Mouse (Mus musculus): ENCODE data around the gene Rasl11b.

Rasl11b gene

DNA sequence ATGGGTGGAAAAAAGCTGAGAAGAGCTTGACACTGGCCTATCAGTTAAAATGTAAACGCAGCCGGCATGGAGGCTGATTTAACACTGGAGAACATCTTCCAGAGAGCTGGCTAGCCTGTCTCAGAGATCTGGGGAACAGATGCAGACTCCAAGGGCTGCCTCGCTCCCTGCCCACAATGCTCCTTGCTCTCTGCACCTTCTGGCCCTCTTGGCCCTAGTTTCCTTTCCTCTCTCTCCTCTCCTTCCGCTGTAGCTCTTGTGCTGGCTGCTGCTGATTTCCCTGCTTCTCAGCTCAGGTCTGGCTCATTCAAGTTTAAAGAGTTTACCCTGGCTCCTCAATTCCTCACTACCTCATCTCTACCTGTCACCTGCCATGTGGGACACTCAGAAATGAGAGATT is 14.6 kb downstream of the Rasl11b start:
- no peak for DNase-seq (ENCODE audit: low spot score in 2 of 2)

DNA sequence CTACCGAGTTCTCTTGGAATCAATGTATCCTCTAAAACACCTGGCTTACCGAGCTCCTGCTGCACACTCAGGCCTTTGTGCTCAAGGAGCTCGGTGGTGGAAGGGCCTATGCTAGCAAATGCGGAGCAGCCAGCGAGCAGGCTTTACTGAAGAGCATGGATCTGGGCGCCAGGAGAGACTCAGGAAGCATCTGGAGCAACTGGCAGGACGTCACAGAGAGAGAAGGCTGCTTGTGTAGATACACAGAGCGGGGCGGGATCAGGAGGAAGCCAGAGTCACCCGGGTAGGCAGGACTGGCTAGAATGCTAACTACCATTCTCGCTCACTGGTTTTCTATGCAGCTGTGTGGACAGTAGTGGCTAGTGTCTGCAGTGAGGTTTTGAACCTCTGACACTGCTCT is 16.3 kb downstream of the Rasl11b start:
- no peak for DNase-seq (ENCODE audit: low spot score in 2 of 2)

DNA sequence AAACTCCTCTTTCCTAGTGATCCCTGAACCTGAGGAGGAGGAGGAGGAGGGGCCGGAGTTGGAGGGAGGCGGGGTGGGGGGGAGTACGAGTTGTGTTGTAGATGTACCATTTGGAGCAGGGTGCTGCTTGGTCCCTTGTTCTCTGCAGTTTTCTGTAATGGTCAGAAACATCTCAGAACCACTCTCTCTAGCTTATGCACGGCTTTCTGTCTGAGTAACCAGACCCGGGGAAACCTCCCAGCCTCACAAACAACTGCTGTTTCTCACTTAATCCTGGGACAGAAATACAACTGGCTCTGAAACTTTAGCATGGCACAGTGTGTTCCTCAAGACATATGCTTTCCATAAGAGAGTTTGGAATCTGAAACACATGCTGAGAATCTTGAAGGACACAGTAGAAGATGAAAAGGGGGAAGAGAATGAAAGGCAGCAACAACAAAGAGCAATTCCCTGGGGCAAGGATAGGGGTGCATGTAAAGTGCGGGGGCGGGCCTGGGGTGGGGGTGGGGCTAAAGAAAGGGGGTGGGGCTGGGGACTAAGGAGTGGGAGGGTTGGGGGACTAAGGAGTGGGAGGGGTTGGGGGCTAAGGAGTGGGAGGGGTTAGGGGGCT is 19.5 kb downstream of the Rasl11b start:
- no peak for DNase-seq (ENCODE audit: low spot score in 2 of 2)

DNA sequence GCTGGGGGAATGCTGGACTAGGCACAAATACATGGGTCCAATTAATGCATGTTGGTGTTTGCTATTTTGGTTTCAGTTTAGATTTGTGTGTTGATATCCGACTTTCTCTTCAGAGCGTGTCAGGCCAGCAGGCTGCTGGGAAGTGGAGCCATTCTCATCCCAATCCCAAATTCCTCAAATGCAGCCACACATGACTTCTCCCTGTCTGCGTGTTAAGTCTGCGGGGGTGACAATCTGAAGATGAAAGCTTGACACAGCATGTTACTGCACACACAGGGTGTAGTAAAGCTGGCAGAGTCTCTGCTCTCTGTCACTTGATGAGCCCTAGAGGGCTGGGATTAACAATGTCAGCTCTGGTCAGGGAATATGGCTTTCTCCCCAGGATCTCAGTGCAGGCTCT is 20.0 kb downstream of the Rasl11b start:
- DNase-seq (ENCODE audit: low spot score in 2 of 2) = no peak

DNA sequence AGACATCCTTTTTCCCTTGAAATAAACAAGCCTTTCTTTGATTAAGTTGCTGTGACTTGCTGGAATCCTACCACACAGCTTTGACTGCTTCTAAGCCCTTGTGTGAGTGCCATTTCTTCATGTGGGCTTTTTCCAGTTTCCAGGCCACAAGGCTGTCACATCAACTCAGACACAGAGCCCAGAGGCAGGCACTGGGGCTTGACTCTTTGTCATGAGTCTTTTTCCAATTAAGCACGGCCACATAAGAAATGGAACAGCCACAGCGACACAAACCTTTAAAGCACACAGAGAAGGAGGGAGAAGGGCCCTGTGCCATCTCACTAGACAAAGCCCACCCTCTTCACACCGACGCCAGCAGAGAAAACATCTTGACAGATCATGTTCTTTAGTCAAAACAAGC is 23.4 kb downstream of the Rasl11b start:
- DNase-seq (ENCODE audit: low spot score in 2 of 2) = no peak

DNA sequence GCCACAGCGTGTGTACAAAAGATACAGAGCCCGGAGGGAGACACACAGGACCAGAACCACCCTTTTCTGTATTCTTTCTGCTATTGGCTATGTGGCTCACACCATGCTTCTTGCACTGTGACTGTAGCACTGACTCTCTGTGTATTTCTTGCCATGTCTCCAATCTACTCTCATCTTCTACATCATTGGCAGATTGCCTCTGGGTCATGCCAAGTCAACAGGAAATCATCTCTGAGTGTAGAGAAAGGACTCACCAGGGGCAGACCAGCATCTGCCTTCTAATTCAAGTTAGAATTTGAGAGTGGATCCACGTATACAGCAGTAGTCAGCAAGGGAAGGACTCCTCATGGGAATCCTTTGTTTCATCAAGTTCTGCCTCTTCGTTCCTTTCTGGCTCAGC is 27.5 kb downstream of the Rasl11b start:
- DNase-seq (ENCODE audit: low spot score in 2 of 2) = no peak

DNA sequence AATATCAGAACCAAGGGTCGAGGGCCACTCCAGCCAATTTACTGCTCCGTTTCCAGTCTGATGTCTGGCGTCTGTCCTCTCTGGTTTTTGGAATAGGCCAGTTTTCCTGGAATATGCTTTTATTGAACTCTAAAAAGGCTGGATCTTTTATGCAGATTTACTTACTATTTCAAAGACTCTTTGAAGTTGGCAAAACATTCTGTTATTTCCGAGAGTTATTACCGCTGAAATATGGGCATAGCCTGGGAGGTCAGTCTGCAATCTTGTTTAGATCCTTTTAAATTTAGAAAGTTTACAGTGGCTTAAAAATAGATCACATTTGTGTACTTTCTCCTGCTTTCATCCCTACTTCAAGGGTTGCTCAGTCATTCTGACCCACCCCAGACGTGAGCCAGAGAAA is 29.4 kb downstream of the Rasl11b start:
- no peak for DNase-seq (ENCODE audit: low spot score in 2 of 2)

DNA sequence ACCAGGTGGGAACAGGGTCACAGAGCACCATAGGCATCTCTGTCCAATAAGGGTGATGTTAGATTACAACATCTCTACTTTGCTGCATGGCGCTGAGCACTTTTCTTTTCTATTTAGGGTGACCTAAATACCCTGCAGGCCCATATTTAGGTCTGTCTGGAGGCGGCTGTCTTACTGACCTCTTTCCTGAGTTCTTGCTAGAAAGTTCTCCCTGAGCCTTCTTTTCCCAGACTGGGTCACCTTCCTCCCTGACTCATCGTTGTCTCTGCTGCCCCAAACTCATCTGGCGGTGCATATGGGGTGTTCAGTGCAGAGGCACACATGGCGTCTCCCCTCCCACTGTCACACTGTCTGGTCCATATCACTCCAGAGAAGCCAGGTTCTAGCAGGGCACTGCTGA is 31.1 kb downstream of the Rasl11b start:
- DNase-seq (ENCODE audit: low spot score in 2 of 2) = no peak

DNA sequence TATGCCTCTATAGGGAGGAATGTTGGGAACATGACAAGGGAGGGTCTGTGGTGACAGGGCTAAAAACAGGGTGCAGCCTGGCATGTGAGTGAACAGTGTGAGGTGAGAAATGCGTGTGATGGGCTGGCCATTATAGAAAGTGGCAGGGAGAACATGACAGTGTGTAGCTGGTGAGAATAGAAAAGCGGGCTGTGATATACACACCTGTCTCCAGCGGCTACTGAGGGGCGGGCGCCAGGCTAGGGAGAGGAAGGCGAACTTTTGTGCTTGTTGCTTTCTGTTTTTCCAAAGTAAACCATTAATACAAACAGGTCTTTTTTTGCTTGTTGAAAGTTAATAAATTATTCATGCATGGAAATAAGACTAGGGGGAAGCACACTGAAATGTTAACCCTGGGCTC is 32.3 kb downstream of the Rasl11b start:
- no peak for DNase-seq (ENCODE audit: low spot score in 2 of 2)

DNA sequence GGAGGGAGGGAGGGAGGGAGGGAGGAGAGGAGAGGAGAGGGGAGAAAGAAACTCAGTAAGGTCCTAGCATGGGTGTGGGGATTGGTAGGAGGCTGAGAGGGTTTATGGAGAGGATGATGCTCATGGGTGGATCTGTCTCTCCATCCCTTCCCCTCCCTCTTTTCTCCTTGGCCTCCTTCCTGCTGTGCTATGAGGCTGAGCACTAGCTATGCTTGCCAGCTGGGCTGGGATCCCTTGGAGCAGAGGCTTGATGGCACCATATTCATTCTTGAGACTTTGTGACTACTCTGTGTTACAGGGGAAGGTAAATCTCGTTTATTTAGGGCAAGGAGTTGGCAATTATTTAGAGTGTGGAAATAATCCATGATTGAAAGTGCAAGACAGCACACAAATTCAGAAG is 33.9 kb downstream of the Rasl11b start:
- DNase-seq (ENCODE audit: low spot score in 2 of 2) = no peak

DNA sequence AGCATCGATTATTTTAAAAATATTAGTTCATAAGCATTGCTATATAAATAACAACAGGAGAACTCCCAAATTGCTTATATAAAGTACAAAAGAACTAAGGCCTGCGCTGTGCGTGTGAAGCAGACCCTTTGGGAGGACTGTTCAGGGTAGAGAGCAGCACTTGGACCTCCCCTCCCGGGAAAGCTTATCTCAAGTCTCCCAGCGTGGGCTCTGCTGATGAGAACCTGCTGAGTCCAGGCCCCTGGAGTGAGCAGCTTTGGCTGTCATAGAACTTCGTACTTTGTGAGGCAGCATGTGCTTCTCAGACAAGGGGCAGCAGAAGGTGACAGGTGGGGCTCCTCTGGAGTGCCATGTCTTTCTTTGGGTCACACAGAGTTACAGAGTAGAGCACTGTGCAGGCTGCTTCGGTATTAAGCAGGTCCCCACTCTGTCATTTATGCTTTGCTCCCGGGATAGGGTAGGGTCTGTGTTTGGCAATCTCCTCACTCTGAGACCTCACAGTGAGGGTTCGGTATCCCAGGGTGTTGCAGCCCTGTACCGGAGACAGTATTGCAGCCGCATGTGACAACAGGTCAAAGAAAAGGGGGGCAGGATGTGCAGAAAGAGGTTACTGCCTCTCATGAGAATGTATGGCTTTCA is 34.8 kb downstream of the Rasl11b start:
- no peak for DNase-seq (ENCODE audit: low spot score in 2 of 2)

DNA sequence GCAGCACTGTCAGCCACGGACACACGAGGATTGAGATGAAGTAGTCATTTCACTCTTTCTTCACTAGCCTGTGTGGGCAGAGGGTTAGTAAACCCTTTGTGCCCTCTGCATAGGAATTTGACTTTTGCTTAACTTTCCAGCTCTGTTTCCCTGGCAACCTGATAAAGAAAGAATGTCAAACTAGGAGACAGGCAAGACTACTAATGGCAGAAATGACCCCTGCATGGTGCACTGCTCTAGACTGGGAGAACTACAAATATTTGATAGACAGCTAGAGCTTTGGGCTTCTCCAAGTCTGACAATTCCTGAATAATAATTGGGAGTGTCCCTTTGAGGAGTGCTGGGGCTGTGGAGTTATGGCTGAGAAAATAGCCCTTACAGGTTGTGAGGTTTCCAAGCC is 35.4 kb downstream of the Rasl11b start:
- no peak for DNase-seq (ENCODE audit: low spot score in 2 of 2)

DNA sequence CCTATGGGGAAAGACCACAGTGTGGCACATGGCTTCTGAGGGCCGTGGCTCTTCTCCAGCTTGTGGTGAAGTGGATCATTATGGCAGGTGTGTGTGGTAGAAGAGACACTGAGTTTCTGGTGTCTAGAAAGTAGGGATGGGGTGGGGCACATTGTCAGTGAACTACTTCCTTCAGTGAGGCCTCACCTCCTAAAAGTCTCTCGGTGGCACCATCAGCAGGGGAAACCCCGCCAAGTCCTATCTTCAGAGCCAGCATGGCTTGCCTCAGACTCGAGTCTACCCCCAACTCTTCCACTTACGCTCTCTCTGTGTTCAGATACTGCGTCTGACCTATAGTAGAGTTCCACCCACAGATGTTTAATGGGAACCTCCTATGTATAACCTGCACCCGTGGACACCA is 38.7 kb downstream of the Rasl11b start:
- no peak for DNase-seq (ENCODE audit: low spot score in 2 of 2)

DNA sequence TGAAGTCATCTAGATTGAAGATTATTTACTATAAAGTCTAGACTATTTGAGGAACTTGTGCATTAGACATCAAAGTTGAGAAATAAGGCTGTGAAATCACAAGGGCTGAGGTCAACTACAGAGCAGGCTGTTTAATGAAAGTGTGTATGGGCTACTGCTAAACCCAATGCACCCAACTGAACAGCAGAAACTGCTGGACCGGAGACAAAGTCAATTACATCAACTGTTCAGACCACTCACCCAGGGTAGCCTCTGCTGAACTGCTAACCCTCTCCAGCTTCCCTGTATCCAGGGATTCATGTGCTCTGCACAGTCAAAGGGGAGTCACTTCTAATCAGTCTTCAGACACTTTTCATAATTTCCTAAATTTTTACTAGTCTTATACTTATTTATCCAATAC is 44.3 kb downstream of the Rasl11b start:
- no peak for DNase-seq (ENCODE audit: low spot score in 2 of 2)

DNA sequence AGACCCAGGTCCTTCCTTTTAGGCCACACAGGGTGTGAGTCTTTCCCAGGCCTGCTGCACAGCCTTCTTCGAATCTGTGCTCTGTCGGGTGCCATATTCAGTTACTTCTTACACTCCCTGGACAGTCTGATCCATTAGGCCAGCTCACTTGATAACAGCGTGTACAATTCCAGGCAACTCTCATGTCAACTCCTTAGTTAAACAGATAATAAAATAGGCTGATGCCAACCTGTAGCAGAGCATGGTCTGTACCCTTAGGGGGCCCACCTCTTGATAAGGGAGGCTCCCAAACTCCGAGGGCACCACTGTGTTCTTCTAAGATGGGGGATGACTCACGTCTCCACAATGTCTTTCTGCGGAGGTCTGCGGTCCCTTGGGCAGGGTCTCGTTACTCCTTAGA is 45.2 kb downstream of the Rasl11b start:
- no peak for DNase-seq (ENCODE audit: low spot score in 2 of 2)

DNA sequence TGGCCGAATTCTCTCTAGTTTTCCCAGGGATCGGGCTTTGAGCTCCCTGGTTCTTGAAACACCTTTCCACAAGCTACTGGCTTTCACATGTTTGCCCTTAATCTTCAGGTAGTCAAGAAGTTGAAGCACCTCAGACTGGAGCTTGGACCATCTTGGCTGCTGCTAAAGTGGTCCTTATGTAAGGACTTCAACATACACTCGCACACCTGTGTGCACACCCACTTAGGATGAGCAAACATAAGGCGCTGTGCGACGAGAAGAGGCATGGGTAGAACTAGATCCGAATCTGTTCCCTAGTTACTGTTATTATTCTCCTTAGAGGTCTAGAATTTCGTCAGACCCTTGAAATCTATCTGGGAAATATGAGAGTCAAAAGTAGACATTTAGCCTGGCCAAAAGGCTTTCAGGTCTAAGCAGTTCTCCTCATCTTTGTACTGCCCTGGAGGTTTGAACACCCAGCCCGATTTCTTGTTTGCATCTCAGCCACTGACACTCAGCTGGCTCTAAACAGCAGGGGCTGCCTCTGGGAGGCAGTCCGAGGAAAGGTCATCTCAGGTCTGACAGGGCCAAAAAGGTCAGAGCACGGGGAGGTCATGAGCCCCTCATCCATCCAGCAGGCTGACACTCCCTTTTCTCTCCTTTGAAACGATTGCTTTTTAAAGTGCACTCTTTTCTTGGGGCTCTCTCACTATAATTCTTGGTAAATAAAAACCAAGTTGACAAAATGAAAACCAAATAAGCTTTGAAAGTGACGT is 46.0 kb downstream of the Rasl11b start:
- DNase-seq (ENCODE audit: low spot score in 2 of 2) = no peak

DNA sequence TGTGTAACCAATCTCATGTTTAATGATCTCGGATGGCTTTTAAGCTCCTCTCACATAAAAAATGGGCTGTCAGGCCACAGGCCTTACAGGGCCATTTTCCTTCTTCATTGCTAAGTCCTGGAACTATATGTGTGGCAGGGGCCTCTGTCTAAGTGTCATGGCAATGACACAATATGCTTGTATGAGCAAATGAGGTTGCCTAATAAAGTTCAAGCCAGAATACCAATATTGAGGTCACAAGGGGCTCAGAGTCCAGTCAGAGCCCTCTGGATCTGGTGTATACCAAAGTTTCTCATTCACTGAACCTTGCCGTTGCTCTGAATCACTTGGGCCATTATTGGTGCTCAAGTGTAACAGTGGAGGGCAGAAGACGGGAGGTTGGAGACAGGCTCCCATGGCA is 47.6 kb downstream of the Rasl11b start:
- no peak for DNase-seq (ENCODE audit: low spot score in 2 of 2)

DNA sequence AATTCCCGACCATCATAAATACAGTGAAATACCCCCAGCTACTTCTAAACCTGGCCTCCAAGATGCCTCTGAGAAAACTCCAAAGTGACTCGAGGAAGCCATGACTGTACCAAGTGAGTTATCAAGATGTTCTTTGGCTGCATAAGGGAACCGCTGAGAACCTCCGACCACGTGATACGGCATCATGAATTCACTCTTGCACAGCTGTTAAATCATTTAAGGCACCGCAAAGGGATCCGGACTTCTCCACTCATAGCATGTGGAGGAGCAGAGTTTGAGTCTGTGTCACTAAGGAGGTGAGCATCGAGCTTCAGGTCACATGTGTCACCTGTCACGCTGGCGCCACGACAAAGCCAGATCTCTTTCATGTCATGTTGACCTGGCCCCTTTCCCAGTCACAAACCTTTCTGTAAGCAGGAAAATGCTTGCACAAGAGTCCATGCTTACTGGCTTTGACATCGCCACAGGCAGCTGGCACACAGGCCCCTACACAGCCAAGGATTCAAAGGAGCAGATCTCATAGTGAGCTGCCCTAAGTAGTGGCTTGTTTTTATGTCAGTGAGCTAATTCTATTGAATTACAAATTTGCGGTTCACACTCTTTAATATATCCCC is 49.4 kb downstream of the Rasl11b start:
- no peak for DNase-seq (ENCODE audit: low spot score in 2 of 2)

DNA sequence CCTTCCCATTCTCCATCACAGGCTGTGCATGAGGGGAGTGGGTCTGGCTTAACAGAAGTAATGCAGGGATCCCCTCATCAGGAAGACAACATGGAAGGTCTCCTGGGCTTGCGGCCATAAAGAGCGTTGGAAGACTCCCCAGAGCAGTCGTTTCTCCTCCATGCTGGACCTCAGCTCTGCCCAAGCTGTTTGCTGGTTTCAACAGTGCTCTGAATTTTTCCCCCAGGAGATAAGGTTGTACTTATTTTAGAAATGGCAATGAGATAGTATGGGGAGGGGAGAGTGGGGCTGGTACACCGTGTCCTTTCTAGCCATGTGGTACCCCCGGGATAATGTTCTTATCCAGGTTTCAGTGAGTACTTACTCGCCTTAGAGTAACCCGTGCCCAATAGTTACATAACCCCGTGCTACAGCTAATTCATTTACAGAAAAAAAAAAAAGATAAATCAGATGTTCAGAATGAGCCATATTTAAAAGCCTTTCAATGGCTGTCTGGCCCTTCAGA is 50.6 kb downstream of the Rasl11b start:
- no peak for DNase-seq (ENCODE audit: low spot score in 2 of 2)

DNA sequence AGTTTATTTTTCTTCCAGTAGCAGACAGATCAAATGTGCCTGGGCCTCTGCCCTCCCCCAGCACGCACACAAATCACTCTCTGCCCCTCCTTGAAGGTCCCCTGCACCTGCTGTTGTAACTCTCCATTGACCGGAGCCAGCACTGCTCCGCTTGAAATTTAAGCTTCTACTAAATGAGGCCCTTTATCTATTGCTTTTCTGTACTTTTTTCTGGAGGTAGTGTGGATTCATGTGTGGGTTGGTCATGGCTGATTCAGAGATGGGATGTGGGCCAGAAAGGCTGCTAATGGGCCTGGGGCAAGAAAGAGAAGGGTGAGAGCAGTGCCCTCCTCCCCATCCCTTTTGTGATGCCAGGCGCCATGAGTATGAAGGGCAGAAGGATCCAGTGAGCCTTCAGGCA is 51.4 kb downstream of the Rasl11b start:
- no peak for DNase-seq (ENCODE audit: low spot score in 2 of 2)

DNA sequence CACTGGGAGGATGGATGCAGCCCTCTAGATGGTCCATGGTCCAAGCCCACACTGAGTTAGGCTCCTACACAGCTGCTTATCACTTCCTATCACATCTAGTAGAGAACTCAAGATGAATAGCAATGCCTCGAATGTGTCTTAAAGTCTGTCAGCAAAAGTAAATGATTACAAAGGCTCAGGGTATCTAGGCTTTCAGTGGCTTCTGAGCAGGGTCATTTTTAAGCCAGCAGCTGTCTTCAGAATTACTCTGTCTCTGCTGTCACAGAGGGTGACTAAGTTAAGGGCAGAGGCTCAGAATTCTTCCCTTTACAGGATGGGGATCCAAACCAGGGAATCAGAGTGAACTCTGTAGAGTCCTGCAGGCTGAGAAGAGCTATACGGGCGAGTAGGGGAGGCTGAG is 51.9 kb downstream of the Rasl11b start:
- DNase-seq (ENCODE audit: low spot score in 2 of 2) = no peak

Data from spleen, postnatal 14 days (tissue).